Mouse (Mus musculus): ENCODE measurements around the gene Dbp.

- TF ChIP-seq CTCF (IDR thresholded peaks at IDR 0.05; ENCODE audit: control insufficient read depth, insufficient read depth, insufficient read length) (no peak), MAX (IDR thresholded peaks at IDR 0.05) (no peak), CEBPB (IDR thresholded peaks at IDR 0.05; ENCODE audit: low read depth) (no peak), MYOG (IDR thresholded peaks at IDR 0.05; ENCODE audit: control insufficient read depth, extremely low read depth, insufficient read length) (no peak)
Observed at GRCm38 (mm10) chr7:45721234-45721571, 16.3 kb downstream of the Dbp start.

All from C2C12 (cell line).